Mouse (Mus musculus) liver, embryonic 14.5 days (tissue): ENCODE results near the gene Maff. TPM values are rescaled to one million over a fixed set of nuclear protein-coding genes. Genes with fewer than 3 reads are reported as not detected.

Experiments used
- ATAC-seq: fragments of 200-750 bp; cut with Nextera tagmentation; 2 replicates; pipeline ENCODE4 v1.8.0; 2017; ENCODE audit warnings: moderate number of reproducible peaks, mild to moderate bottlenecking, moderate library complexity; ENCODE audit not compliant: insufficient read depth
- DNase-seq, 3 experiments: peaks; one replicate each; pipeline ENCODE4 v3.0.0-alpha.2; 2012 to 2013; ENCODE audit warnings: low read depth in 3 of 3, low spot score in 3 of 3
- H3K27ac ChIP-seq: fragments of 300-500 bp; sonication (generic); 2 replicates; pipeline ENCODE4 v1.5.1; 2014; ENCODE audit warnings: moderate library complexity, mild to moderate bottlenecking, control low read depth, inconsistent platforms
- H3K27me3 ChIP-seq: fragments of 300-500 bp; sonication (generic); 2 replicates; pipeline ENCODE4 v1.6.1; 2014; ENCODE audit warnings: mild to moderate bottlenecking, low read length, moderate library complexity; ENCODE audit not compliant: control insufficient read depth, insufficient read depth
- H3K36me3 ChIP-seq: fragments of 300-500 bp; sonication (generic); replicated peaks from 2 replicates; pipeline ENCODE4 v1.6.1; 2014; ENCODE audit warnings: low read depth; ENCODE audit not compliant: control insufficient read depth, insufficient read depth
- H3K4me1 ChIP-seq, 2 experiments: fragments of 200-500 bp in 1 of 2; fragments of 300-500 bp in 1 of 2; sonication (generic) in 1 of 2; replicated peaks; 2 replicates each; pipeline ENCODE4 v1.6.1; 2012 to 2014; ENCODE audit warnings: antibody characterized with exemption in 1 of 2, inconsistent platforms in 1 of 2, low read length in 1 of 2; ENCODE audit not compliant: control insufficient read depth in 2 of 2, insufficient read depth in 2 of 2
- H3K4me2 ChIP-seq: fragments of 300-500 bp; sonication (generic); 2 replicates; pipeline ENCODE4 v1.6.1; 2014; ENCODE audit warnings: low read depth, mild to moderate bottlenecking, control low read depth, moderate library complexity
- H3K4me3 ChIP-seq, 2 experiments: fragments of 200-500 bp in 1 of 2; fragments of 300-500 bp in 1 of 2; sonication (generic) in 1 of 2; 2 replicates each; pipeline ENCODE4 v1.5.1; 2012 to 2014; ENCODE audit warnings: low read depth in 2 of 2, low read length in 2 of 2, mild to moderate bottlenecking in 2 of 2, control low read depth in 1 of 2, inconsistent platforms in 1 of 2, moderate library complexity in 1 of 2; ENCODE audit not compliant: insufficient read depth in 1 of 2
- H3K9ac ChIP-seq: fragments of 300-500 bp; sonication (generic); replicated peaks from 2 replicates; pipeline ENCODE4 v1.6.1; 2014; ENCODE audit warnings: mild to moderate bottlenecking, control low read depth, moderate library complexity
- H3K9me3 ChIP-seq: fragments of 300-500 bp; sonication (generic); 2 replicates; pipeline ENCODE4 v1.6.1; 2016; ENCODE audit warnings: low read length, mixed read lengths; ENCODE audit not compliant: control insufficient read depth
- CTCF ChIP-seq: IDR thresholded peaks from 2 replicates; pipeline ENCODE4 v1.5.1; 2016; ENCODE audit warnings: antibody characterized with exemption, low read depth, control low read depth
- EP300 ChIP-seq: IDR thresholded peaks from 2 replicates; pipeline ENCODE4 v1.6.1; 2016; ENCODE audit warnings: antibody characterized with exemption, low read depth
- WGBS: fragments of 180-500 bp; shearing (Covaris S2); extraction: QIAGEN DNeasy Blood & Tissue Kit; methylation state at CpG from one replicate; pipeline ENCODE4 v1.1.7; 2014; ENCODE audit not compliant: insufficient replicate concordance; 5-methylcytosine and 5-hydroxymethylcytosine counted together
- polyA plus RNA-seq, 2 experiments: library from polyadenylated mRNA; depleted of rRNA in 1 of 2; stranded (reverse) in 1 of 2; unstranded in 1 of 2; fragments of >200 nt; fragmentation: Nextera tagmentation in 1 of 2; extraction: Ambion mirVana in 1 of 2; gene quantifications; 2 replicates each; pipeline versions ENCODE4 v1.2.1 to v1.2.3; 2012 to 2014

The Maff gene
- polyA plus RNA-seq, 2 experiments = 1.1 to 1.8 TPM

- no peak overlapping the region for H3K27ac ChIP-seq
- H3K36me3 ChIP-seq = no peaks in the 10 kb centered on the region
- H3K27me3 ChIP-seq = peaks cover 14% of the 10 kb centered on the region
- H3K4me3 ChIP-seq = no peak overlapping the region
- ATAC-seq (no peak), DNase-seq (no peak)
- H3K4me1 ChIP-seq = peaks cover 0 to 21% of the 10 kb centered on the region in 2 experiments; a peak in 2 of 4 replicates
- 69% methylated on average over 4 of the region's 4 CpGs for WGBS
- H3K4me2 ChIP-seq = no peak overlapping the region
- TF ChIP-seq EP300 = no peak
- no peak for TF ChIP-seq CTCF
- H3K9ac ChIP-seq = no peak overlapping the region
- no peaks in the 10 kb centered on the region for H3K9me3 ChIP-seq
Observed at GRCm38 (mm10) chr15:79350866-79351265, 4.4 kb downstream of the Maff start.

GRCm38 (mm10) chr15:79351331-79351767 lies 4.9 kb downstream of the Maff start:
- Histone ChIP-seq H3K36me3 (no peaks in the 10 kb centered on the region), H3K27me3 (peaks cover 12% of the 10 kb centered on the region), H3K4me2 (no peak overlapping the region), H3K4me1 (peaks cover 0 to 21% of the 10 kb centered on the region in 2 experiments; a peak in 2 of 4 replicates), H3K9ac (no peak overlapping the region), H3K27ac (no peak overlapping the region), H3K9me3 (no peaks in the 10 kb centered on the region), H3K4me3 (no peak overlapping the region)
- DNase-seq (no peak), ATAC-seq (no peak)
- 45% methylated on average over 15 of the region's 15 CpGs for WGBS
- TF ChIP-seq CTCF (no peak), EP300 (no peak)

- TF ChIP-seq CTCF (no peak), EP300 (no peak)
- H3K4me1 ChIP-seq = peaks cover 4 to 26% of the 10 kb centered on the region in 2 experiments
Observed at GRCm38 (mm10) chr15:79352479-79352878, 6.1 kb downstream of the Maff start.

GRCm38 (mm10) chr15:79353690-79354305 lies 7.4 kb downstream of the Maff start:
- no peak overlapping the region for H3K9ac ChIP-seq
- TF ChIP-seq CTCF (no peak), EP300 (no peak)
- H3K27me3 ChIP-seq = peaks cover 4% of the 10 kb centered on the region
- no peak for DNase-seq
- 64% methylated on average over 5 of the region's 5 CpGs for WGBS
- no peaks in the 10 kb centered on the region for H3K9me3 ChIP-seq
- no peak overlapping the region for H3K27ac ChIP-seq
- no peak for ATAC-seq
- H3K4me3 ChIP-seq = no peak overlapping the region
- no peak overlapping the region for H3K4me2 ChIP-seq
- H3K36me3 ChIP-seq = no peaks in the 10 kb centered on the region
- H3K4me1 ChIP-seq = peaks cover 4 to 21% of the 10 kb centered on the region in 2 experiments

More at GRCm38 (mm10) chr15:79352479-79352878, 6.1 kb downstream of the Maff start:
- ATAC-seq = no peak
- WGBS = 68% methylated on average over 6 of the region's 6 CpGs
- Histone ChIP-seq H3K9me3 (no peaks in the 10 kb centered on the region), H3K4me2 (no peak overlapping the region), H3K27me3 (peaks cover 2% of the 10 kb centered on the region), H3K9ac (no peak overlapping the region), H3K27ac (no peak overlapping the region), H3K4me3 (no peak overlapping the region), H3K36me3 (no peaks in the 10 kb centered on the region)
- no peak for DNase-seq

GRCm38 (mm10) chr15:79354619-79355018 lies 8.2 kb downstream of the Maff start:
- ATAC-seq (no peak), DNase-seq (no peak)
- Histone ChIP-seq H3K27ac (no peak overlapping the region), H3K9me3 (no peaks in the 10 kb centered on the region), H3K4me1 (peaks cover 4 to 21% of the 10 kb centered on the region in 2 experiments), H3K27me3 (peaks cover 4% of the 10 kb centered on the region), H3K9ac (no peak overlapping the region), H3K4me2 (no peak overlapping the region), H3K4me3 (no peak overlapping the region), H3K36me3 (no peaks in the 10 kb centered on the region)
- no peak for TF ChIP-seq EP300
- no peak for TF ChIP-seq CTCF
- 21% methylated on average over 4 of the region's 4 CpGs for WGBS
